Mouse (Mus musculus): ENCODE data around the gene Nutf2. TPM values are rescaled to one million over a fixed set of nuclear protein-coding genes. Genes with fewer than 3 reads are reported as not detected.

The Nutf2 gene
- polyA plus RNA-seq, 1 experiment from 2014 or later, result 317 TPM

- no peak overlapping the region for H3K9ac ChIP-seq
- ATAC-seq (ENCODE audit: insufficient read depth) (no peak), DNase-seq (peak; percentile 28)
- peak; percentile 48 for TF ChIP-seq CTCF (IDR thresholded peaks at IDR 0.05; ENCODE audit: low read depth)
- no peaks in the 10 kb centered on the region for H3K9me3 ChIP-seq (ENCODE audit: low read depth, low read length)
- no peak overlapping the region for H3K27ac ChIP-seq (ENCODE audit: low read depth)
- peaks cover 69% of the 10 kb centered on the region for H3K36me3 ChIP-seq (ENCODE audit: insufficient read depth)
- peaks cover 4% of the 10 kb centered on the region; the same call in 1 of the 2 replicates for H3K4me1 ChIP-seq (ENCODE audit: insufficient read depth)
- 80% methylated on average over 6 of the region's 6 CpGs for WGBS
- H3K27me3 ChIP-seq (ENCODE audit: insufficient read depth, low read length), result no peaks in the 10 kb centered on the region
- H3K4me2 ChIP-seq, result no peak overlapping the region
- no peak overlapping the region for H3K4me3 ChIP-seq (ENCODE audit: low read depth, low read length)
Observed at GRCm38 (mm10) chr8:105866364-105867029, 6.1 kb downstream of the Nutf2 start.

GRCm38 (mm10) chr8:105874301-105874700, 13.9 kb downstream of the Nutf2 start:
- 80% methylated on average over 6 of the region's 6 CpGs for WGBS
- Histone ChIP-seq H3K27me3 (ENCODE audit: insufficient read depth, low read length) (no peaks in the 10 kb centered on the region), H3K4me1 (ENCODE audit: insufficient read depth) (no peaks in the 10 kb centered on the region), H3K4me2 (no peak overlapping the region), H3K36me3 (ENCODE audit: insufficient read depth) (peaks cover 92% of the 10 kb centered on the region), H3K9me3 (ENCODE audit: low read depth, low read length) (no peaks in the 10 kb centered on the region), H3K4me3 (ENCODE audit: low read depth, low read length) (no peak overlapping the region), H3K9ac (no peak overlapping the region), H3K27ac (ENCODE audit: low read depth) (no peak overlapping the region)
- no peak for TF ChIP-seq CTCF (IDR thresholded peaks at IDR 0.05; ENCODE audit: low read depth)
- ATAC-seq (ENCODE audit: insufficient read depth) (no peak), DNase-seq (no peak)

GRCm38 (mm10) chr8:105880754-105881520, 20.6 kb downstream of the Nutf2 start, which contains the start of gene Edc4:
Gene Edc4 (plus strand): TSS chr8:105880881.
- H3K27ac ChIP-seq (ENCODE audit: low read depth), result peak within 1 kb of the TSS; percentile 59; the same call in 1 of the 2 replicates
- H3K4me2 ChIP-seq, result peak within 1 kb of the TSS; percentile 90
- H3K9me3 ChIP-seq (ENCODE audit: low read depth, low read length), result no peaks in the 10 kb centered on the region
- under 1% methylated on average over 45 of the region's 45 CpGs for WGBS
- peak; percentile 93 for DNase-seq
- peak; percentile 89 for ATAC-seq (ENCODE audit: insufficient read depth)
- peaks cover 59% of the 10 kb centered on the region for H3K36me3 ChIP-seq (ENCODE audit: insufficient read depth)
- peak within 1 kb of the TSS; percentile 88 for H3K9ac ChIP-seq
- no peak for TF ChIP-seq CTCF (IDR thresholded peaks at IDR 0.05; ENCODE audit: low read depth)
- H3K4me3 ChIP-seq (ENCODE audit: low read depth, low read length), result peak within 1 kb of the TSS; percentile 83
- no peaks in the 10 kb centered on the region for H3K27me3 ChIP-seq (ENCODE audit: insufficient read depth, low read length)
- peaks cover 3% of the 10 kb centered on the region for H3K4me1 ChIP-seq (ENCODE audit: insufficient read depth)

GRCm38 (mm10) chr8:105889756-105890465, 29.5 kb downstream of the Nutf2 start:
- Histone ChIP-seq H3K9me3 (ENCODE audit: low read depth, low read length) (no peaks in the 10 kb centered on the region), H3K4me2 (no peak overlapping the region), H3K4me3 (ENCODE audit: low read depth, low read length) (no peak overlapping the region), H3K4me1 (ENCODE audit: insufficient read depth) (no peaks in the 10 kb centered on the region), H3K27ac (ENCODE audit: low read depth) (no peak overlapping the region), H3K9ac (no peak overlapping the region), H3K27me3 (ENCODE audit: insufficient read depth, low read length) (no peaks in the 10 kb centered on the region), H3K36me3 (ENCODE audit: insufficient read depth) (peaks cover 86% of the 10 kb centered on the region)
- DNase-seq (no peak), ATAC-seq (ENCODE audit: insufficient read depth) (no peak)
- no peak for TF ChIP-seq CTCF (IDR thresholded peaks at IDR 0.05; ENCODE audit: low read depth)
- 92% methylated on average over 12 of the region's 12 CpGs for WGBS

GRCm38 (mm10) chr8:105890870-105891269, 30.5 kb downstream of the Nutf2 start:
- no peaks in the 10 kb centered on the region for H3K9me3 ChIP-seq (ENCODE audit: low read depth, low read length)
- H3K36me3 ChIP-seq (ENCODE audit: insufficient read depth), result peaks cover 76% of the 10 kb centered on the region
- no peak overlapping the region for H3K4me3 ChIP-seq (ENCODE audit: low read depth, low read length)
- 91% methylated on average over 6 of the region's 6 CpGs for WGBS
- DNase-seq, result no peak
- TF ChIP-seq CTCF (IDR thresholded peaks at IDR 0.05; ENCODE audit: low read depth), result no peak
- H3K27ac ChIP-seq (ENCODE audit: low read depth), result no peak overlapping the region
- no peaks in the 10 kb centered on the region for H3K27me3 ChIP-seq (ENCODE audit: insufficient read depth, low read length)
- H3K9ac ChIP-seq, result no peak overlapping the region
- H3K4me1 ChIP-seq (ENCODE audit: insufficient read depth), result no peaks in the 10 kb centered on the region
- no peak overlapping the region for H3K4me2 ChIP-seq
- ATAC-seq (ENCODE audit: insufficient read depth), result no peak

GRCm38 (mm10) chr8:105892432-105892831, 32.1 kb downstream of the Nutf2 start:
- Histone ChIP-seq H3K4me1 (ENCODE audit: insufficient read depth) (no peaks in the 10 kb centered on the region), H3K9me3 (ENCODE audit: low read depth, low read length) (no peaks in the 10 kb centered on the region), H3K9ac (no peak overlapping the region), H3K36me3 (ENCODE audit: insufficient read depth) (peaks cover 61% of the 10 kb centered on the region), H3K4me2 (no peak overlapping the region), H3K27ac (ENCODE audit: low read depth) (no peak overlapping the region), H3K4me3 (ENCODE audit: low read depth, low read length) (no peak overlapping the region), H3K27me3 (ENCODE audit: insufficient read depth, low read length) (no peaks in the 10 kb centered on the region)
- DNase-seq (peak; percentile 8), ATAC-seq (ENCODE audit: insufficient read depth) (no peak)
- TF ChIP-seq CTCF (IDR thresholded peaks at IDR 0.05; ENCODE audit: low read depth), result peak; percentile 54
- WGBS, result 78% methylated on average over 6 of the region's 6 CpGs

- no peaks in the 10 kb centered on the region for H3K27me3 ChIP-seq (ENCODE audit: insufficient read depth, low read length)
- peaks cover 51% of the 10 kb centered on the region for H3K36me3 ChIP-seq (ENCODE audit: insufficient read depth)
- H3K27ac ChIP-seq (ENCODE audit: low read depth), result no peak within 1 kb of the TSS; the same call in 1 of the 2 replicates
- no peak for TF ChIP-seq CTCF (IDR thresholded peaks at IDR 0.05; ENCODE audit: low read depth)
- H3K9ac ChIP-seq, result no peak within 1 kb of the TSS
- H3K4me3 ChIP-seq (ENCODE audit: low read depth, low read length), result no peak within 1 kb of the TSS
- H3K4me1 ChIP-seq (ENCODE audit: insufficient read depth), result no peaks in the 10 kb centered on the region
- peak; percentile 92 for DNase-seq
- peak; percentile 94 for ATAC-seq (ENCODE audit: insufficient read depth)
- WGBS, result 7% methylated on average over 11 of the region's 11 CpGs
- no peak within 1 kb of the TSS for H3K4me2 ChIP-seq
- H3K9me3 ChIP-seq (ENCODE audit: low read depth, low read length), result no peaks in the 10 kb centered on the region
Observed at GRCm38 (mm10) chr8:105893339-105893738, 33.0 kb downstream of the Nutf2 start, which contains the start of gene Nrn1l. Gene Nrn1l (plus strand): TSS chr8:105893567.
